Mouse (Mus musculus) thymus, adult 2 months (tissue): Measurements from ENCODE around the gene Zfp382.

Experiments used
- CTCF ChIP-seq: fragments of 200-500 bp; IDR thresholded peaks from 2 replicates; pipeline ENCODE4 v1.5.1; 2012; ENCODE audit warnings: mild to moderate bottlenecking, control low read depth, low read length, moderate library complexity, borderline replicate concordance; ENCODE audit not compliant: control insufficient read depth, poor library complexity, insufficient read depth; ENCODE audit errors: extremely low read depth
- POLR2A ChIP-seq: fragments of 200-500 bp; IDR thresholded peaks from 2 replicates; pipeline ENCODE4 v1.6.1; 2012; ENCODE audit warnings: mild to moderate bottlenecking, low read length, control low read depth, moderate library complexity; ENCODE audit not compliant: control insufficient read depth, poor library complexity, insufficient read depth; ENCODE audit errors: extremely low read depth

GRCm38 (mm10) chr7:30116076-30116475 is 5.7 kb upstream of the Zfp382 start:
- TF ChIP-seq CTCF (no peak), POLR2A (no peak)
